Mouse (Mus musculus) embryonic facial prominence, embryonic 11.5 days (tissue): Measurements from ENCODE around the gene Phf1. TPM values are rescaled to one million over a fixed set of nuclear protein-coding genes. Genes with fewer than 3 reads are reported as not detected.

Experiments
- ATAC-seq: fragments of 200-750 bp; cut with Nextera tagmentation; replicated peaks from 2 replicates; pipeline ENCODE4 v1.8.0; 2017; ENCODE audit warnings: low read depth; ENCODE audit not compliant: insufficient number of reproducible peaks, low FRiP score, low TSS enrichment
- DNase-seq: peaks from one replicate; pipeline ENCODE4 v3.0.0-alpha.2; 2015; ENCODE audit warnings: low spot score
- H3K27ac ChIP-seq: fragments of 300-500 bp; sonication (generic); replicated peaks from 2 replicates; pipeline ENCODE4 v1.5.1; 2014; ENCODE audit warnings: mild to moderate bottlenecking, low read depth, low read length, control low read depth
- H3K27me3 ChIP-seq: fragments of 300-500 bp; sonication (generic); 2 replicates; pipeline ENCODE4 v1.6.1; 2014; ENCODE audit warnings: mild to moderate bottlenecking, low read length, moderate library complexity, mixed read lengths; ENCODE audit not compliant: control insufficient read depth, insufficient read depth
- H3K36me3 ChIP-seq: fragments of 300-500 bp; sonication (generic); replicated peaks from 2 replicates; pipeline ENCODE4 v1.6.1; 2014; ENCODE audit warnings: low read depth, mild to moderate bottlenecking, low read length, moderate library complexity, mixed read lengths; ENCODE audit not compliant: control insufficient read depth, insufficient read depth
- H3K4me1 ChIP-seq: fragments of 300-500 bp; sonication (generic); 2 replicates; pipeline ENCODE4 v1.6.1; 2014; ENCODE audit warnings: low read length, mixed read lengths; ENCODE audit not compliant: control insufficient read depth, insufficient read depth
- H3K4me2 ChIP-seq: fragments of 300-500 bp; sonication (generic); 2 replicates; pipeline ENCODE4 v1.6.1; 2014; ENCODE audit warnings: low read depth, mild to moderate bottlenecking, control low read depth, low read length, moderate library complexity
- H3K4me3 ChIP-seq: fragments of 300-500 bp; sonication (generic); 2 replicates; pipeline ENCODE4 v1.5.1; 2014; ENCODE audit warnings: low read depth, low read length, control low read depth
- H3K9ac ChIP-seq: fragments of 300-500 bp; sonication (generic); replicated peaks from 2 replicates; pipeline ENCODE4 v1.6.1; 2014; ENCODE audit warnings: mild to moderate bottlenecking, control low read depth, low read length
- H3K9me3 ChIP-seq: fragments of 300-500 bp; sonication (generic); replicated peaks from 2 replicates; pipeline ENCODE4 v1.6.1; 2016; ENCODE audit warnings: mild to moderate bottlenecking, low read length, inconsistent platforms, mixed read lengths; ENCODE audit not compliant: control insufficient read depth
- WGBS: fragments of 180-500 bp; shearing (Covaris S2); extraction: QIAGEN DNeasy Blood & Tissue Kit; methylation state at CpG from one replicate; pipeline ENCODE4 v1.1.7; 2014; 5-methylcytosine and 5-hydroxymethylcytosine counted together
- polyA plus RNA-seq: library from polyadenylated mRNA; unstranded; fragments of >200 nt; fragmentation: Nextera tagmentation; extraction: Ambion mirVana; gene quantifications from 2 replicates; pipeline ENCODE4 v1.2.1, GENCODE M21; 2014

The Phf1 gene
- 3.7 TPM in 2 replicates for polyA plus RNA-seq

DNA sequence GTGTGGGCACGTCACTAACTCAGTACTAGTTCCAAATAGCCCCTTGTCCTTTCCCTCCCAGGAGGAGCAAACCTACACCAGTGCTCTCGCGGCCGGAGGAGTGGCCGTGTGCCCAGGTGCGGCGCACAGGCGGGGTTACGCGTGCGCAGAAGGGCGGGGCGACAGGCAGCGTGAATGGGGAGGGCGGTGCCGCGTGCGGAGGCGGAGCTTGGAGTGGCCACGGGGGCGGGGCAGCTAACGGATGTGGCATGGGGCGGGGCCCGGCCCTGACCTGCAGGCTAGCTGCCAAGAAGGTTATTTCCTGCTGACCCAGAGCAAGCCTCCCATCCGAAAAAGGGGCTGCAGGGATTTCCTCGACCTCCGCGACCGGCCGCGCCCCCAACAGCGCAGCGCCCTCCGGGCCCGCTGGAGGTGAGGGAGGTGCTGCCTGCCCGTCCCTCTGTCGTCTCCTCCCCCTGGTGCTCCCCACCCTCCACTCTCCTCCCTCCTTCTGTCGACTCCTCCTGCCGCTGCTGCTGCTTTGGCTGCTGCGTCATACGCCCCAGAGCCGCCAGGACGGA is at the start of gene Phf1:
Phf1 (plus strand) TSS at position 214 of the 560 bp plus-strand sequence.
- Histone ChIP-seq H3K4me2 (peak within 1 kb of the TSS; percentile 85), H3K27ac (peak within 1 kb of the TSS; percentile 43), H3K27me3 (no peaks in the 10 kb centered on the region), H3K36me3 (peaks cover 4% of the 10 kb centered on the region; the same call in 1 of the 2 replicates), H3K9me3 (no peaks in the 10 kb centered on the region), H3K9ac (peak within 1 kb of the TSS; percentile 65), H3K4me3 (peak within 1 kb of the TSS; percentile 51), H3K4me1 (peaks cover under 1% of the 10 kb centered on the region; the same call in 1 of the 2 replicates)
- under 1% methylated on average over 43 of the region's 43 CpGs for WGBS
- peak; percentile 94 for DNase-seq
- peak; percentile 84 for ATAC-seq

DNA sequence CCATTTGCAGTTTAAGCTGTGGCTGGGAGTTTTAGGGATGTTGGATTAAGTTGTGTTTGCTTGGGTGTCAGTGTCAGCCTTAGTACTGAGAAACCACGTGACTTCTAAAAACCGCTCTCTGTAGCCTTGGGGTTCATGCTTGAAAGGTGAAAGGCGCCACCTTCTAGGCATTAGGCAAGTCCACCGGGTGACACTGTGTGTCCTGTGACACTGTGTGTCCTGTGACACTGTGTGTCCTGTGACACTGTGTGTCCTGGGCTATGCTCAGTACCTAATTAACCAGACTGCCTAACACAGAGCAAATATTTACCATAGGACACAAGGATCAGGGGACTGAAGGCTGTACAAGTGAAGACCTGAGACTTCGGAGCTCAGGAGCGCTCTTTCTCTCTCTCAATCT is 49.3 kb upstream of the Phf1 start:
- Histone ChIP-seq H3K9me3 (no peaks in the 10 kb centered on the region), H3K27me3 (no peaks in the 10 kb centered on the region), H3K4me3 (no peak overlapping the region), H3K36me3 (no peaks in the 10 kb centered on the region), H3K4me2 (no peak overlapping the region), H3K4me1 (no peaks in the 10 kb centered on the region), H3K27ac (no peak overlapping the region), H3K9ac (no peak overlapping the region)
- WGBS: 78% methylated on average over 6 of the region's 6 CpGs
- DNase-seq (no peak), ATAC-seq (no peak)

DNA sequence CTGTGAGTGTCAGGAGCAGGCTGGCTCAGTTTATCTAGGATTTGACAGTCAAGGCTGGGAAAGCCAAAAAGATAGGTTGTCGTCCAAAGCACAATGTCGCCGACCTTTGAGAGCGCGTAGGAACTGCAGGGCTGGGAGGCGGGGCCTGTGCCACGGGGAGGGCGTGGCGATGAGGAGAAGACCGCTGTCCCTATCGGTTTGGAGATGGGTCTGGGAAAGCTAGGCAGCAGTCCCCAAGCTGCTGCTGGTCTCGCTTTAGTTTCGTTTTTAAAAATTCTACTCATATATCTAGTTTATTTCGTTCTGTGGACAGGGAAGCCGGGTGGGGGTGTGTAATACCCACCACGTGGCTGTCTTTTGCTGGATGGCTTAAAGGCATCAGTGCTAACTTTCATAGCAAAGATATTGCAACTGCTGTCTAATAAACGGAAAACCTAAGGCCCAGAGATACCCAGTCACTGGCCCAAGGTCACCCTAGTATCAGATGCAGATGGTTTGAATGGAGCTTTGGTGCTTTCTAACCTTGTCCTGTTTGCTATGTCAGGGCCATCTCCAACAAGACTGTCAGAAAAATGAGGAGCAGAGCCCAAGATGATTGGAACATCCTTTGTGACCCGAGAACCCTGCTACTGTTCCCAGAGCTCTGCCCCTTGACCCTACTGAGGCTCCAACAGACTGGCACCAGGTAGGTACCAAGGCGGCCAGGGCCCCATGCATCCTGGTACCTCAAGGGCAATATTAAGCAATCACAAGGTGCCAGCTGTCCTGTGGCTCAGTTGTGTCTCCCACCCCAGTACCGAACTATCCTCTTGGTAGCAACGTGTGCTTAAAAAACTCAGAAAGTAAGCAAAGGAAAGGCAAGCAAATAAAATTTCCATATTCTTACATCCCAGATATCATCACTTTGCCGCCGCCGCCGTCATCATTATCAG is 47.6 kb upstream of the Phf1 start:
- Histone ChIP-seq H3K9me3 (no peaks in the 10 kb centered on the region), H3K4me2 (peak overlapping the region; percentile 39), H3K4me1 (no peaks in the 10 kb centered on the region), H3K36me3 (no peaks in the 10 kb centered on the region), H3K27ac (no peak overlapping the region), H3K4me3 (peak overlapping the region; percentile 26; the same call in 1 of the 2 replicates), H3K27me3 (no peaks in the 10 kb centered on the region), H3K9ac (peak overlapping the region; percentile 29; the same call in 1 of the 2 replicates)
- peak; percentile 77 for DNase-seq
- WGBS: 21% methylated on average over 25 of the region's 25 CpGs
- no peak for ATAC-seq

DNA sequence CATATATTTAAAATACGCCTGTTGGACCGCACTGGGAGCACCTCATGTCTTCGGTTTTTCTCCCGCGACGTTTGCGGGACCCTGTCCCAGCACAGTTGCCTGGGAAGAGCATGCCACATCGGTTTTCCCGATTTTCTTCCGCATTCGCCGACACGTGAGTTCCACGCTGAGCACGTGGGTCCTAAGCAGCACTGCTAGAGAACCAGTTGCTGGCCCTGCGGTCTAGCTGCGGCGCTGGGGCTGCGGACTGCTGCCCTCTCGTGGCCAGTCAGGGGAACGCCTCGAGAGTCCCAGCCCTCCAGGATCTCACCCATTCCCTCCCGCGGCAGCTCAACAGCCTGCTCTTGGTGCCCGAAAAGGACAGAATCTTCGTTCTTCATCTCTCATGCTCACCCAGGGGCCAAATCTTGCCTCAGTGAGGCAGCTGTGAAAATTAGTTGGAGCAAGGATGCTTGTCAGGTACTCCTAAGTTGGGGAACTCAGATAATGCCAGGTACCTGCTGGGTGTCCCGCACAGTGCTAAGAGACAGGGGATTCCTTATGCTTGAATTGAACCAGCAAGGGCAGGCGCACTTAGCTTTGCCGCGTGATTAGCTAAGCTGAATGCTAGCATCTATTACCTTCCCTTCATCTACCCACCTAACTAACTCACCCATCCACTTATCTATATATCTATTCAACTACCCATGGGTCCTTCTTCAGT is 46.7 kb upstream of the Phf1 start:
- no peaks in the 10 kb centered on the region for H3K36me3 ChIP-seq
- H3K9me3 ChIP-seq: no peaks in the 10 kb centered on the region
- peak; percentile 91 for DNase-seq
- H3K27me3 ChIP-seq: no peaks in the 10 kb centered on the region
- 9% methylated on average over 30 of the region's 30 CpGs for WGBS
- H3K4me1 ChIP-seq: no peaks in the 10 kb centered on the region
- H3K4me3 ChIP-seq: peak overlapping the region; percentile 26
- H3K27ac ChIP-seq: no peak overlapping the region
- peak overlapping the region; percentile 29; the same call in 1 of the 2 replicates for H3K9ac ChIP-seq
- peak overlapping the region; percentile 52 for H3K4me2 ChIP-seq
- peak; percentile 73 for ATAC-seq

DNA sequence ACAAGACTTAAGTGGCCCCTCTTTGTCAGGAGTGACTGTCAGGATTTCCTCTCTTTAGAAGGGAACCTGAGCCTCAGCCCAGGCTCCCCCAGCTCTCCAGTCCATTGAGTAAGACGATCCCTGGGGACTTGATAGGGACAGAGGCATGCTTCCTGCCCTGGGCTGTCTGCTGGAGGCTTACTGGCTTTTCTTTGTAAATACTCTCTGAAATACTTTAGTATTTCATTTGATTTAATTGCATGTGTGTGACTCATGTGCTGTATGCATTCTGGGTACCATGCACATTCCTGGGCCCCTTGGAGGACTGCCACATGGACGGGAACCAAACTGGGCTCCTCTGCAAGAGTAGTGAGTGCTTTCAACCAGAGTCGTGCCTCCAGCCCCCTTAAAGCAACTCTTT is 44.9 kb upstream of the Phf1 start:
- no peaks in the 10 kb centered on the region for H3K27me3 ChIP-seq
- DNase-seq (no peak), ATAC-seq (no peak)
- no peak overlapping the region for H3K4me2 ChIP-seq
- H3K36me3 ChIP-seq: no peaks in the 10 kb centered on the region
- no peak overlapping the region for H3K4me3 ChIP-seq
- no peak overlapping the region for H3K9ac ChIP-seq
- 27% methylated on average over 3 of the region's 3 CpGs for WGBS
- H3K9me3 ChIP-seq: no peaks in the 10 kb centered on the region
- no peak overlapping the region for H3K27ac ChIP-seq
- no peaks in the 10 kb centered on the region for H3K4me1 ChIP-seq

DNA sequence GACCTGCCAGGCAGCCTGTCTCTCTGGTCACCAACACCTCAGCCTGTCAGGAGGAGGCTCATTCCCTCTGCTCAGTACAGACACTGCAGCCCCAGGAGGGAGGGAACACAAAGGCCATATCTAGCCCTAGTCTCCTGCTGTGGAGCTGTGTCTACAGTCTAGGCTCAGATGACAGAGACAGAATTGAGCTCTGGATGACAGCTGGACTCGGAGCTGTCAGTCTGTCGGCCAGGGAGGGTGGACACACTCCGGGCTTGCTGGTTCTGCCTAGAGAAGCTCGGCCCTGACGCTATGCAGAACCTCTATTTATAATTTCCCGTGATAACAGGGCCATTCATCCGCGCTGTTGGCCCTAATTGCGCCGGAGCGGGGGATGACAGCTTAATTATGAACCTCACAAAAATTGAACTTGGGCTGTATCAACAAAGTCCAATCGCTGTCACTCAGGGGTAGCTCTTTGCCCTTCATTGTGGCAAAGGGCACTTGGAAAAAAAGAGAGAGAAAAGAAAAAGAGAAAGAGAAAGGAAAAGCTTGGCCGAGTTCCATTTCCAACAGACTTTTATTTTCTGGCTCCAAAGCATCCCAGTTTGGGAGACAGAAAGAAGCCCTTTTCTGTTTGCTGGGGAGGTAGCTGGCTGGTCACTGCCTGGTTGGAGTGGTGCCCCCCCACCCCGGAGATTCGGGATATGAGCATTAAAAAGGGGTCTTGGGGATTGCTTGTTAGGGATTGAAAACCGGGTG is 40.0 kb upstream of the Phf1 start:
- ATAC-seq (peak; percentile 82), DNase-seq (no peak)
- H3K36me3 ChIP-seq: no peaks in the 10 kb centered on the region
- no peaks in the 10 kb centered on the region for H3K4me1 ChIP-seq
- no peak overlapping the region for H3K4me2 ChIP-seq
- H3K27ac ChIP-seq: no peak overlapping the region
- no peaks in the 10 kb centered on the region for H3K9me3 ChIP-seq
- WGBS: 52% methylated on average over 16 of the region's 16 CpGs
- H3K27me3 ChIP-seq: no peaks in the 10 kb centered on the region
- H3K4me3 ChIP-seq: no peak overlapping the region
- H3K9ac ChIP-seq: no peak overlapping the region

DNA sequence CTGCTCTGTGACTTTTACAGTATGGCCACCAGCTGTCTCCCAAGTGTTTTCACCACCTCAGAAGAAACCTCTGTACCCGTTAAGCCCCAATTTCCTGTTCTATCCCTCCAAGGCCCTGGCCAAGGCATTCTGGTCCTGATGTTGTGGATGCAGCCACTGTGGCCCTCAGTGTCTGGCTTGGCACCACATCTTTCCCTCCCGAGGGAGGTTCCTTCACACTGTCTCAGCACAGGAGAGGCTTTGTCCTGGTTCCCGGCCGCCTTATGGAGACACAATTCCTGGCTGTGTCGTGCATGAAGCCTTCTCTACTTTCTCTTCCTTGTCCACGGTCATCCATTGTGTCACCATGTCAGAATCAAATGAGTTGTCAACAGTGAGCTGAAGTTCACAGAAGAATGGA is 39.4 kb upstream of the Phf1 start:
- WGBS: 54% methylated on average over 6 of the region's 6 CpGs
- DNase-seq (no peak), ATAC-seq (no peak)
- Histone ChIP-seq H3K4me1 (no peaks in the 10 kb centered on the region), H3K4me3 (no peak overlapping the region), H3K36me3 (no peaks in the 10 kb centered on the region), H3K9me3 (no peaks in the 10 kb centered on the region), H3K27ac (no peak overlapping the region), H3K27me3 (no peaks in the 10 kb centered on the region), H3K9ac (no peak overlapping the region), H3K4me2 (no peak overlapping the region)
